Mouse (Mus musculus) midbrain, embryonic 10.5 days (tissue): ENCODE measurements around the gene Fxyd3. TPM values are rescaled to one million over a fixed set of nuclear protein-coding genes. Genes with fewer than 3 reads are reported as not detected.

Experiments used
- DNase-seq: peaks from one replicate; pipeline ENCODE4 v3.0.0-alpha.2; 2017; ENCODE audit warnings: low spot score
- H3K27ac ChIP-seq: fragments of 300-500 bp; sonication (generic); replicated peaks from 2 replicates; pipeline ENCODE4 v1.5.1; 2016; ENCODE audit warnings: mild to moderate bottlenecking
- H3K27me3 ChIP-seq: fragments of 300-500 bp; sonication (generic); 2 replicates; pipeline ENCODE4 v1.6.1; 2016; ENCODE audit warnings: low read depth, mild to moderate bottlenecking; ENCODE audit not compliant: poor library complexity, severe bottlenecking
- H3K36me3 ChIP-seq: fragments of 300-500 bp; sonication (generic); 2 replicates; pipeline ENCODE4 v1.6.1; 2016; ENCODE audit warnings: mild to moderate bottlenecking, moderate library complexity
- H3K4me1 ChIP-seq: fragments of 300-500 bp; sonication (generic); 2 replicates; pipeline ENCODE4 v1.6.1; 2016
- H3K4me3 ChIP-seq: fragments of 300-500 bp; sonication (generic); 2 replicates; pipeline ENCODE4 v1.5.1; 2016; ENCODE audit warnings: mild to moderate bottlenecking, moderate library complexity
- H3K9me3 ChIP-seq: fragments of 300-500 bp; sonication (generic); replicated peaks from 2 replicates; pipeline ENCODE4 v1.6.1; 2016; ENCODE audit warnings: mild to moderate bottlenecking
- WGBS: fragments of 180-500 bp; shearing (Covaris S2); methylation state at CpG from one replicate; pipeline ENCODE4 v1.1.7; 2016; 5-methylcytosine and 5-hydroxymethylcytosine counted together
- microRNA-seq: library from miRNA; unstranded; fragments of <30 nt; microRNA quantifications from one replicate; pipeline ENCODE4, GENCODE M21; 2017
- polyA plus RNA-seq: library from polyadenylated mRNA; unstranded; fragments of >200 nt; fragmentation: Nextera tagmentation; extraction: Ambion mirVana; gene quantifications from 2 replicates; pipeline ENCODE4 v1.2.1, GENCODE M21; 2016

The Fxyd3 gene
- polyA plus RNA-seq, 1 experiment from 2014 or later, result 3.4 TPM

DNA sequence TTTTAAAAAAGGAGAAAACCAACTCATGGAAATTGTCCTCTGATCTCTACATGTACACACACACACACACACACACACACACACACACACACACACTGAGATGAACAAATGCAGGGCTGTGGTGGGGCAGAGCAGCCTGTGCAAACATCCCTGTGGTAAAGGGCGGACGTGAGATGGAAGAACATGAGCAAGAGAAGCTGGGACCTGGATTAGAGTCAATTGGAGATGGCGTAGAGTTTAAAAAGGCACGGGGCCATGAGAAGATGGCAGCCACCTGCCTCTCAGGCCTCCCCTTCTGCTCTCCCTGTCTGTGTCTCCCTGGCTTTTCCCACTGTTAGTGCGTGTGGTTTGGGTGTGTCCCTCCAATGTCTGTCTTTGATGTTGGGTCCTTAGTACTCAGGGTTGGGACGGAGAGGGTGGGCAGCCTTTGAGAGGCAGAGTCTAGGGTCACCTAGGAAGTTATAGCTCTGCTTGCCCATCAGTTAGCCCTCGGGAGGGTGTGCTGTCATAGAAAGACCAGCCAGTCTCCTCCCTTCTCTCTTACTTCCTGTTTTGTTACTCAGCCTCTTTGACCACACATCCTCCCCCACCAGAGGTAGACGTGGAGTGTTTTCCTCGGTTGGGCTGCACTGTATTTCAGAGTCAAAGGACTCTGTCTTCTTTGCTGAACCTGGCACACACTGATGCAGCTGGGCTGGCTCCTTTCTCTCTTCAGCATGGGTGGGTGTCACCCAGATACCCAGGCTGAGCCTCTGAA, 42.9 kb downstream of the Fxyd3 start:
- Histone ChIP-seq H3K9me3 (peaks cover 3% of the 10 kb centered on the region; the same call in 1 of the 2 replicates), H3K27me3 (no peaks in the 10 kb centered on the region), H3K27ac (no peak overlapping the region), H3K4me3 (no peak overlapping the region), H3K4me1 (no peaks in the 10 kb centered on the region), H3K36me3 (no peaks in the 10 kb centered on the region)
- WGBS, result 77% methylated on average over 9 of the region's 9 CpGs
- no peak for DNase-seq

DNA sequence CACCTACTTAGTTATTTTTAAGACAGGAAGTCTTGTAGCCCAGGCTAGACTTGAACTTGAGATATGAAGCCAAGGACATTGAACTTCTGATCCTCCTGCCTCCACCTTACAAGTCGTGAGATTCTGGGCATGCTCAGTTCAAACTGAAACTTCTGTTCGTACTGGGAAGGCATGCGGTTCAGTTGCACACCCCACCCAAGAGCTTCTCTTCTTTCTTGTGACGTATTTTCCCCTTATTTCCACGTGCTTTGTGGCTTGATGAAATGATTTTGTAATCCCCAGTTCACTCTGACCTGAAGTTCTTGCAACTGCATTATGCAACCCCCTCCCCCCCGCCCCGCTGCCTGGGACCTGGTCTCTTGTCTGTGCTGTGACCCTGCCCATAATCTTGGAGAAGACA, 44.8 kb downstream of the Fxyd3 start:
- Histone ChIP-seq H3K4me1 (no peaks in the 10 kb centered on the region), H3K36me3 (no peaks in the 10 kb centered on the region), H3K4me3 (no peak overlapping the region), H3K9me3 (peaks cover 3% of the 10 kb centered on the region; the same call in 1 of the 2 replicates), H3K27ac (no peak overlapping the region), H3K27me3 (no peaks in the 10 kb centered on the region)
- 85% methylated on average over 7 of the region's 7 CpGs for WGBS
- no peak for DNase-seq

DNA sequence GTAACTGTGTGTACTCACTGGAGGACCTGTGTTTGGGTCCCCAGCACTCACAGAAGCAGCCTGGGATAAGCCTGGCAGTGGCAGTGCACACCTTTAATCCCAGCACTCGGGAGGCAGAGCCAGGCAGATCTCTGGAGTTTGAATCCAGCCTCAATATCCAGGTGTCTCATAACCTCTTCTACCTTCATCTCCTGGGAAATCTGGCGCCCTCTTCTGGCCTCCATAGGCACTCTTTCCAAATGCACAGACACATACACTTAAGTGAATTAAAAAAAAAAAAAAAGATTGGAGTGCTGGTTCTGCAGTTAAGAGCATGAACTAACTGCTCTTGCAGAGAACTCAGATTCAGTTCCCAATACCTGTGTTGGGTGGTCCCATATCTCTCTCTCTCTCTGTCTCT, 45.8 kb downstream of the Fxyd3 start:
- Histone ChIP-seq H3K27me3 (no peaks in the 10 kb centered on the region), H3K4me3 (no peak overlapping the region), H3K9me3 (no peaks in the 10 kb centered on the region; the same call in 1 of the 2 replicates), H3K36me3 (no peaks in the 10 kb centered on the region), H3K4me1 (no peaks in the 10 kb centered on the region), H3K27ac (no peak overlapping the region)
- 68% methylated on average over 2 of the region's 2 CpGs for WGBS
- DNase-seq, result no peak

DNA sequence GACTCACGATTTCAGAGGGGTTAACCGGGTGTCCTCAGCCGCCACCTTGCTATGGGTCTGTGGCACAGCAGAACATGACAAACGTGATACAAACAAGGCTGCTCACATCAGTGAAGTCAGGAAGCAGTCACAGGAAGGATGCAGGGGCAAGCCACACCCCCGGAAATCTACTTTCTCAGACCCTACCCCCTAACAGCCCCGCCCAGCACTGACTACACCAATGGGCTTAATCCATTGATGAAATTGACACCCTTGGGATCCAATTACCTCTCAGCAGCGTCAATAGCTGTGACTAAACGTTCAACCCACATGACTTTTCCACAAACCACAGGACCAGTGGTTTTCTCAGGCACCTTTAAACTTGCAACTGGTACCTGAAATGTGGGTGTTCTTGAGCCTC, 47.9 kb downstream of the Fxyd3 start:
- Histone ChIP-seq H3K27me3 (no peaks in the 10 kb centered on the region), H3K36me3 (no peaks in the 10 kb centered on the region), H3K27ac (no peak overlapping the region), H3K4me3 (no peak overlapping the region), H3K4me1 (no peaks in the 10 kb centered on the region), H3K9me3 (no peaks in the 10 kb centered on the region; the same call in 1 of the 2 replicates)
- DNase-seq, result no peak
- 79% methylated on average over 8 of the region's 8 CpGs for WGBS

Small RNA genes within 50 kb of the gene (microRNA-seq; reads per million reads assigned to microRNA genes)
- not detected for gene Mir7050

Other genes starting within 250 kb of the Fxyd3 start
- gene Ffar3, start 220.5 kb downstream of the Fxyd3 start, polyA plus RNA-seq, result not detected in 2 replicates
- gene Ffar1, start 215.1 kb downstream of the Fxyd3 start, polyA plus RNA-seq, result not detected in 2 replicates
- gene Cd22, start 196.4 kb downstream of the Fxyd3 start, polyA plus RNA-seq, result 0.02 TPM in 1 of 2 replicates, not detected in the other
- gene Mag, start 161.8 kb downstream of the Fxyd3 start, polyA plus RNA-seq, result 0.22 and 0.52 TPM in 2 replicates
- gene Hamp2, start 152.0 kb downstream of the Fxyd3 start, polyA plus RNA-seq, result not detected in 2 replicates
- gene Hamp, start 132.7 kb downstream of the Fxyd3 start, polyA plus RNA-seq, result not detected in 2 replicates
- 22.6 and 23.5 TPM in 2 replicates for gene Usf2, start 119.9 kb downstream of the Fxyd3 start, polyA plus RNA-seq
- gene Lsr, start 103.2 kb downstream of the Fxyd3 start, polyA plus RNA-seq, result 22.0 and 25.3 TPM in 2 replicates
- 0.71 and 0.91 TPM in 2 replicates for gene Fam187b, start 102.9 kb downstream of the Fxyd3 start, polyA plus RNA-seq
- gene Fxyd5, start 34.2 kb downstream of the Fxyd3 start, polyA plus RNA-seq, result 10.2 and 10.8 TPM in 2 replicates
- gene Fxyd7, start 25.2 kb downstream of the Fxyd3 start, polyA plus RNA-seq, result 0.70 and 2.8 TPM in 2 replicates
- gene Fxyd1, start 19.5 kb downstream of the Fxyd3 start, polyA plus RNA-seq, result 3.5 and 6.8 TPM in 2 replicates
- gene Lgi4, start 17.4 kb downstream of the Fxyd3 start, polyA plus RNA-seq, result 1.1 and 1.2 TPM in 2 replicates
- gene Hpn, start 38.6 kb upstream of the Fxyd3 start, polyA plus RNA-seq, result 1.00 and 1.5 TPM in 2 replicates
- 0.55 and 0.80 TPM in 2 replicates for gene Scn1b, start 50.3 kb upstream of the Fxyd3 start, polyA plus RNA-seq
- gene Gramd1a, start 79.2 kb upstream of the Fxyd3 start, polyA plus RNA-seq, result 90.0 and 120 TPM in 2 replicates
- not detected in 2 replicates for gene Scgb2b2, start 213.8 kb upstream of the Fxyd3 start, polyA plus RNA-seq
- gene Scgb1b2, start 215.1 kb upstream of the Fxyd3 start, polyA plus RNA-seq, result not detected in 2 replicates